Mouse (Mus musculus) C2C12 (cell line): ENCODE measurements at regions not wholly inside any gene's neighbourhood (a gene's known extent, or its start where the extent isn't known, plus 50 kb on each side); places are given as distances from the start of the nearest gene placed in this dataset.

Source experiments
- H3K27me3 ChIP-seq: one replicate; pipeline ENCODE4 v1.6.1; 2011; ENCODE audit not compliant: control insufficient read depth, insufficient read depth, insufficient read length
- H3K36me3 ChIP-seq: one replicate; pipeline ENCODE4 v1.6.1; 2011; ENCODE audit not compliant: control insufficient read depth, insufficient read depth
- H3K4me3 ChIP-seq: one replicate; pipeline ENCODE4 v1.5.1; 2011; ENCODE audit warnings: mild to moderate bottlenecking, control low read depth; ENCODE audit not compliant: poor library complexity, insufficient read depth, severe bottlenecking
- H3K79me2 ChIP-seq: one replicate; pipeline ENCODE4 v1.6.1; 2011; ENCODE audit not compliant: control insufficient read depth, insufficient read depth
- H3K79me3 ChIP-seq: one replicate; pipeline ENCODE4 v1.6.1; 2011; ENCODE audit warnings: low read depth, control low read depth
- H3ac ChIP-seq: one replicate; pipeline ENCODE3; 2011; ENCODE audit warnings: low read depth; ENCODE audit not compliant: control insufficient read depth, insufficient read length
- CEBPB ChIP-seq: IDR thresholded peaks from one replicate; pipeline ENCODE4 v1.6.1; 2011; ENCODE audit warnings: low read depth, mild to moderate bottlenecking, control low read depth, moderate library complexity
- CTCF ChIP-seq: IDR thresholded peaks from one replicate; pipeline ENCODE4 v1.5.1; 2011; ENCODE audit not compliant: control insufficient read depth, insufficient read depth, insufficient read length
- FOSL1 ChIP-seq: IDR thresholded peaks from one replicate; pipeline ENCODE4 v1.8.0; 2011; ENCODE audit warnings: mild to moderate bottlenecking, low read length; ENCODE audit not compliant: poor library complexity, insufficient read depth, severe bottlenecking
- MAX ChIP-seq: IDR thresholded peaks from one replicate; pipeline ENCODE4 v1.6.1; 2011; ENCODE audit warnings: mild to moderate bottlenecking, control low read depth
- MYOD1 ChIP-seq: IDR thresholded peaks from one replicate; pipeline ENCODE4 v1.6.1; 2011; ENCODE audit warnings: low read depth; ENCODE audit not compliant: control insufficient read depth, insufficient read length
- MYOG ChIP-seq: IDR thresholded peaks from one replicate; pipeline ENCODE4 v1.6.1; 2011; ENCODE audit not compliant: control insufficient read depth, insufficient read length; ENCODE audit errors: extremely low read depth
- USF1 ChIP-seq: IDR thresholded peaks from one replicate; pipeline ENCODE4 v1.6.1; 2011; ENCODE audit warnings: low read depth, mild to moderate bottlenecking, control low read depth, moderate library complexity

DNA sequence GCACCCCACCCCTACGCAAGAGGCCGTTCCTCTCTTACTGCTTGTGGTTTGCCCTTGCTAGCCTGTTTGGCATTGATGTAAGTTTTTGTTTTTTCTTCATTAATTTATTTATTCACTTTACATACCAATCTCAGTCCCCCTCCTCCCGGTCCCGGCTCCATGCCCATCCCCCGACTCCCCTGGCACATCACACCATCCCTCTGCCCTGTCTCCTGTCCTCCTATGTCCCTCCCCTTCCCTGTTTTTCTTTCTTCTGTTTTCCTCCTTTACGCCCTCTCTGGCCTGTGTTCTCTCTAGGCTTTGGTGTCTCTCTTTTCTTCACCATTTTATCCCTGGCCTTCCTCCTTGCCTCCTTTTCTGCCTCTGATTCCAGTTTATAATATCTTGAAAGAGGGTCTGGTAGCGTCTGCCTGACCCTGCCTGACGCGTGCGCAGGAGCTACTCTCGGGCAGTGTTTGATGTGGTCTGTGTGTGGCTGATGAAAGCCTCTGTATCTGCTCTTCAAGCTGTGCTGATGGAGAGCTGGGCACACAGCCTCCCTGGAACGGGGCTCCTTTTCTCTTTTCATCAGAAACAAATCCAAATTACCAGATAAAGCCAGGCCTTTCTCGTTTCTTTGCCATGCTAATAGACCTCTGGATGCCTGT, 172.0 kb upstream of the Camk1g start:
- TF ChIP-seq MYOG (no peak), MAX (no peak), CEBPB (no peak), FOSL1 (no peak), MYOD1 (no peak), USF1 (no peak), CTCF (no peak)
- Histone ChIP-seq H3K79me3 (no peaks in the 10 kb centered on the region), H3K36me3 (no peaks in the 10 kb centered on the region), H3K79me2 (no peaks in the 10 kb centered on the region), H3K27me3 (no peaks in the 10 kb centered on the region), H3ac (no peak overlapping the region), H3K4me3 (no peak overlapping the region)

DNA sequence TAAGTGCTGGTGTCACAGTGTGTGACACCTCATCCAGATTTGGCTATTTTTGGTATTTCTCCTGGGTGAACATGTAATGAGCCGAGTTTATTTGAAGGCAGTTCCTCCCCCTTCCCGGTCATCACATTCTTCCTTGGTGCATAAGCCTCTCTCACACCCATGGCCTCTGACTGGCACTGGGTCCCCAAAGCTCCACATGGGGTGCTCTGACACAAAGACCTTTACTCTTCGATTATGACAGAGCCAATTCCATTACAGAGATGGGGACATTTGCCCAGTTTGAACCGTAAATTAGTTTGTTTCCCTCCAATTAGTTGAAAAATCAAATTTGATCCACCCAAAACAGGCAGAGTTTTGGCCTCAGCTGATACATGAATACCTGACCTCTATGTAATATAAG, 171.2 kb upstream of the Camk1g start:
- H3K27me3 ChIP-seq, result no peaks in the 10 kb centered on the region
- H3K36me3 ChIP-seq, result no peaks in the 10 kb centered on the region
- no peak for TF ChIP-seq CEBPB
- TF ChIP-seq MYOG, result no peak
- no peak for TF ChIP-seq MAX
- no peak for TF ChIP-seq CTCF
- TF ChIP-seq MYOD1, result no peak
- no peak for TF ChIP-seq FOSL1
- TF ChIP-seq USF1, result no peak
- no peak overlapping the region for H3ac ChIP-seq
- H3K79me2 ChIP-seq, result no peaks in the 10 kb centered on the region
- no peaks in the 10 kb centered on the region for H3K79me3 ChIP-seq
- H3K4me3 ChIP-seq, result no peak overlapping the region

- H3K79me2 ChIP-seq, result no peaks in the 10 kb centered on the region
- TF ChIP-seq MAX (no peak), MYOD1 (no peak), CTCF (no peak), CEBPB (no peak)
- H3K36me3 ChIP-seq, result no peaks in the 10 kb centered on the region
- H3K27me3 ChIP-seq, result no peaks in the 10 kb centered on the region
- no peak overlapping the region for H3K4me3 ChIP-seq
- no peaks in the 10 kb centered on the region for H3K79me3 ChIP-seq
- H3ac ChIP-seq, result no peak overlapping the region
These were observed 170.4 kb upstream of the Camk1g start for GRCm38 (mm10) chr1:193540486-193540885.

- H3K27me3 ChIP-seq, result no peaks in the 10 kb centered on the region
- no peaks in the 10 kb centered on the region for H3K36me3 ChIP-seq
- H3K79me3 ChIP-seq, result no peaks in the 10 kb centered on the region
- TF ChIP-seq FOSL1, result no peak
- TF ChIP-seq MYOD1, result no peak
- TF ChIP-seq CEBPB, result no peak
- no peak for TF ChIP-seq USF1
- no peak for TF ChIP-seq MAX
- no peak for TF ChIP-seq MYOG
- TF ChIP-seq CTCF, result no peak
- no peaks in the 10 kb centered on the region for H3K79me2 ChIP-seq
- no peak overlapping the region for H3K4me3 ChIP-seq
- no peak overlapping the region for H3ac ChIP-seq
These were observed 169.2 kb upstream of the Camk1g start for GRCm38 (mm10) chr1:193539261-193539660.

GRCm38 (mm10) chr1:193538425-193538824, 168.3 kb upstream of the Camk1g start:
- Histone ChIP-seq H3K27me3 (no peaks in the 10 kb centered on the region), H3K79me3 (no peaks in the 10 kb centered on the region), H3K79me2 (no peaks in the 10 kb centered on the region), H3K4me3 (no peak overlapping the region), H3ac (no peak overlapping the region), H3K36me3 (no peaks in the 10 kb centered on the region)
- TF ChIP-seq CEBPB, result no peak

DNA sequence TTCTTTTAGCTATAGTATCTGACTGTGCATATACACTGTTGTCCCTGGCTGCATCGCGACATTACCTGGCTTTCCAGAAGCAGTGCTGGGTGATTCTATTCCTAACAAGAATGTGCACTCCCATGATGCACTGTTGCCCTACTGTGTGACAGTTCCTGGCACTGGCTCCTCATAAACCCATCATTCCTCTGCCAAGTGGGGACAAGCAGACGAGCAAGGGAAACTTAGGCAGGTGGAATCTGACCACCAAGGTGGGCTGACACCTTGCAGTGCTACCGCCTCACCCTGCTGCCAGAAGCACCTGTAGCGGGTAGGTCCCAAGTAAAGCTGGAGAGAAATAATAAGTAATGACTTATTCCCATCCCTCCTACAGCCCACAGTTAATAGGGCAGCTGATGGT, 167.5 kb upstream of the Camk1g start:
- Histone ChIP-seq H3ac (no peak overlapping the region), H3K4me3 (no peak overlapping the region), H3K79me2 (no peaks in the 10 kb centered on the region), H3K36me3 (no peaks in the 10 kb centered on the region), H3K27me3 (no peaks in the 10 kb centered on the region), H3K79me3 (no peaks in the 10 kb centered on the region)
- TF ChIP-seq MAX, result no peak

- Histone ChIP-seq H3K79me2 (no peaks in the 10 kb centered on the region), H3K36me3 (no peaks in the 10 kb centered on the region), H3K79me3 (no peaks in the 10 kb centered on the region), H3ac (no peak overlapping the region), H3K27me3 (no peaks in the 10 kb centered on the region), H3K4me3 (no peak overlapping the region)
- TF ChIP-seq MYOD1 (no peak), FOSL1 (peak; percentile 6)
These were observed 166.5 kb upstream of the Camk1g start for GRCm38 (mm10) chr1:193536552-193536951.
